Mouse (Mus musculus) heart, adult 2 months (tissue): ENCODE measurements at regions not wholly inside any gene's neighbourhood (a gene's known extent, or its start where the extent isn't known, plus 50 kb on each side); places are given as distances from the start of the nearest gene placed in this dataset.

Experiments used
- DNase-seq, 2 experiments: peaks; one replicate each; pipeline ENCODE4 v3.0.0; 2021
- H3K27ac ChIP-seq: fragments of 200-600 bp; 2 replicates; pipeline ENCODE4 v1.8.1; 2022
- H3K27me3 ChIP-seq: fragments of 200-500 bp; 2 replicates; pipeline ENCODE4 v1.6.1; 2012; ENCODE audit warnings: mild to moderate bottlenecking, low read length, inconsistent platforms, mixed read lengths; ENCODE audit not compliant: control insufficient read depth, insufficient read depth
- H3K36me3 ChIP-seq: fragments of 200-500 bp; 2 replicates; pipeline ENCODE4 v1.6.1; 2012; ENCODE audit warnings: low read length, inconsistent platforms; ENCODE audit not compliant: control insufficient read depth, insufficient read depth
- H3K4me1 ChIP-seq: fragments of 200-500 bp; 2 replicates; pipeline ENCODE4 v1.6.1; 2011; ENCODE audit warnings: low read length; ENCODE audit not compliant: control insufficient read depth, insufficient read depth
- H3K4me3 ChIP-seq: fragments of 200-600 bp; 2 replicates; pipeline ENCODE4 v1.8.1; 2022
- H3K79me2 ChIP-seq: fragments of 200-500 bp; replicated peaks from 2 replicates; pipeline ENCODE4 v1.6.1; 2012; ENCODE audit warnings: mild to moderate bottlenecking, inconsistent platforms, low read length, moderate library complexity, mixed read lengths; ENCODE audit not compliant: control insufficient read depth, insufficient read depth
- H3K9ac ChIP-seq: fragments of 200-500 bp; 2 replicates; pipeline ENCODE4 v1.6.1; 2012; ENCODE audit warnings: low read depth, mild to moderate bottlenecking, control low read depth, inconsistent platforms, low read length, mixed read lengths
- CTCF ChIP-seq: fragments of 200-600 bp; IDR thresholded peaks from 2 replicates; pipeline ENCODE4 v1.8.1; 2022; ENCODE audit warnings: antibody characterized with exemption, mild to moderate bottlenecking, moderate library complexity
- EP300 ChIP-seq: fragments of 200-500 bp; IDR thresholded peaks from 2 replicates; pipeline ENCODE4 v1.6.1; 2011; ENCODE audit warnings: low read depth, low read length, control low read depth; ENCODE audit not compliant: insufficient read depth
- POLR2A ChIP-seq: fragments of 200-500 bp; IDR thresholded peaks from 2 replicates; pipeline ENCODE4 v1.6.1; 2011; ENCODE audit warnings: mild to moderate bottlenecking, low read depth, low read length, control low read depth; ENCODE audit not compliant: insufficient read depth
- WGBS: fragments of 180-500 bp; shearing (Covaris S2); methylation state at CpG from one replicate; pipeline ENCODE4 v1.1.7; 2018; 5-methylcytosine and 5-hydroxymethylcytosine counted together
- intact Hi-C: fragments of 180-260 bp; cut with DNase I; formaldehyde crosslinking; loops from one replicate; pipeline ENCODE4 v1.15.1; 2025

DNA sequence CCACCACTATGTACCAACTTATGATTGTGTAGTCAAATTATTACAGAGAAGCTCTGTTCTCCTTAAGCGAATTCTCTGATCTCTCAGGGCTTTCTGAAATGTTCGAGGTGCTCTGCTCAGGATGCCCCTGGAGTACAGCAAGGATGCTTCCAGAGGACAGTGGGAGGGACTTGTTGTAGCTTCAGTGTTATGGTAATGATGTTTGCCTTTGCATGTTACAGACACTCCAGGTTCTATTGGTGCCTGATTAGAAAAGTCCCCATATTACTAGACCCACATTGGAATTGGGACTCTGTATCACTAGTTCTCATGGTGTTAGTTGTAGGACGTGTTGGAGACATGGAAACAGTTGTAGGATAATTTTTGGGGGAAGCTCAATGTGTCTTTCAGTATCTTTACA, 96.0 kb downstream of the Epdr1 start:
- 62% methylated on average over 3 of the region's 3 CpGs for WGBS

DNA sequence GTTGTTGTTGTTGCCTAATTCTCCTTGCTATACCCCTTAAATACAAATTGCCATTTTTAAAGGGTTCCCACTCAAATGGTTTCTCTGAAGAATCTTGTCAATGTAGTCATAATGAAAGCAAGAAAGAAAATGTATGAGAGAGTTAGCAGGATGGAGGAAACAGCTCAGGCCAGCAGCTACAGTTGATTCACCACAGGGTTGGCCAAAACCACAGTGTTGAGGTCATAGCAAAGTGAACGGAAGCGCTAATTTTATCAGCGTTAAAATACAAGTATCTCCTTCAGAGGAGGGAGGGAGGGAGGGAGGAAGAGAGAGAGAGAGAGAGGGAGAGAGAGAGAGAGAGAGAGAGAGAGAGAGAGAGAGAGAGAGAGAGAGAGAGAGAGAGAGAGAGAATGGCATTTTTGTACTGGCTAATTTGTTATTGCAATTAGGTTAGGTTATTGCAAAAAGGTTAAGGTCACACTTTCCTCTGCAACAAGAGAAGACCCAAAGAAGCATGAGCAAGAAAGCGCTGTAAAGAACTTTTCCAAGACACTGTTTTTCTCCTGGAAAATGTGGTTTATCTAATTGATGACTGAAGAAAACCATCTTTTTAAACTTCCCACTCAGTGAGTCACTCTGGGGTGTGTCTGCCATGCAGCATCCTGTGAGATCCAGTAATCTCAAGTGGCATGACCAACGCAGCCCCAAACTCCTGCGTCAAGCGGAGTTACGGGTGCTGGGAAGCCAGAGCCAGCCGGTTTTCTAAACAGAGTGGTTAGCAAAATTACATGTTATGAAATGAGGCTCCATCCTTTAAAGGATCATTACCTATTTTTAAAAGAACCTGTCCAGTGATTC, 101.6 kb downstream of the Epdr1 start:
- no peak overlapping the region for H3K4me3 ChIP-seq
- no peak overlapping the region for H3K9ac ChIP-seq
- H3K27ac ChIP-seq = no peak overlapping the region
- no peaks in the 10 kb centered on the region for H3K27me3 ChIP-seq
- DNase-seq = no peak
- no peaks in the 10 kb centered on the region for H3K4me1 ChIP-seq
- no peaks in the 10 kb centered on the region for H3K79me2 ChIP-seq
- WGBS = 42% methylated on average over 9 of the region's 9 CpGs
- intact Hi-C loops = no loop called here
- H3K36me3 ChIP-seq = no peaks in the 10 kb centered on the region
- TF ChIP-seq EP300 (no peak), POLR2A (no peak), CTCF (no peak)

More for the DNA sequence above, 96.0 kb downstream of the Epdr1 start:
- no peak for TF ChIP-seq EP300
- TF ChIP-seq POLR2A = no peak
- no peak for TF ChIP-seq CTCF
- intact Hi-C loops = no loop called here
- no peak for DNase-seq
- Histone ChIP-seq H3K4me1 (no peaks in the 10 kb centered on the region), H3K79me2 (no peaks in the 10 kb centered on the region), H3K36me3 (no peaks in the 10 kb centered on the region), H3K27me3 (no peaks in the 10 kb centered on the region), H3K4me3 (no peak overlapping the region), H3K9ac (no peak overlapping the region), H3K27ac (no peak overlapping the region)

DNA sequence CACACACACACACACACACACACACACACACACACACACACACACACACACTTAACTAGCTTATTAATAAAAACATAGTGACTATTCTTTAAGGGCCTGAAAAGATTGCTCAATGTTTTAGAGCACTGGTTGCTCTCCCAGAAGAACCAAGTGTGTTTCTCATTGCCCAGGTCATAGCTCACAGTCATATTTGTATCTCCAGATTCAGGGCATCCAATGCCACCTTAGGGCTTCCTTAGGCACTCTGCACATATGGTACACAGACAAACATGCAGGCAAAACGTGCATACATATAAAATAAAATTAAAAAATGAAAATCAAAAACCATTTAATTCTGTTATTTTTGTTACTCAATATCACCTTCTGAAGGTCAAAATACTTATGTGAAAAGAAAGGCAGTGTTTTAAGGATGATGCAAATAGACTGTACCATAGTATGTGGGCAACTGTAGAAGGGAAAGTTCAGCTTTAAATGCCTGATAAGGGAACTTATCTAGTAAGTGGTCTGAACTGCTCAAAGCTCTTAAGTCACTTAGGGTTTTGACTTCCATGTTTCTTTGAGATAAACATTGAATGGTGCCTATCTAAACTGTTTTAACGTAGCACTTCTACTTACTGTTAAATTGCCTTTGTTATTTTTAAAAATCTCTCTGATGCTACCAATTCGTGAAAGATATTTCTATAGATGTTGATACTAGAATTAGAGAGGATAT, 104.7 kb downstream of the Epdr1 start:
- Histone ChIP-seq H3K4me1 (no peaks in the 10 kb centered on the region), H3K4me3 (no peak overlapping the region), H3K9ac (no peak overlapping the region), H3K27me3 (no peaks in the 10 kb centered on the region), H3K79me2 (no peaks in the 10 kb centered on the region), H3K36me3 (no peaks in the 10 kb centered on the region), H3K27ac (no peak overlapping the region)
- intact Hi-C loops = no loop called here
- 53% methylated on average over 3 of the region's 3 CpGs for WGBS
- no peak for DNase-seq
- TF ChIP-seq EP300 (no peak), POLR2A (no peak), CTCF (no peak)

DNA sequence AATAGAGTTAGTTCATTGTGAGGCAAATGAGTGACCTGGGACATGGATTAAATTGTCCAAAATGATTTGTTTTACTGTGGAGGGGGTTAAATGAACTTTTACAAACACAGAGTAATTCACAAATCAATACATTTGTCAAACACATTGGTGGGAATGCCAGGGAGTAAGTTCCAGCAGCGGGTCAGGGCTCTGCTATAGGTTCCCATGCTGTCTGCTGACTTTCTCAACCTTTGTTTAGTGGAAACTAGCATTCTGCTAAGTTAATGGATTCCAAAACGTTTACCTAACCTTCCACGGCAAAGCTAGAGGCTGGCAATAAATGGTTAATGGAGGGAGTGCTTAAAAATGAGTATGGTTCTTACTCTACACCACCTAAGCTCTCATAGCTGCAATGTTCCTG, 110.9 kb upstream of the Stard3nl start:
- no peaks in the 10 kb centered on the region for H3K27me3 ChIP-seq
- intact Hi-C loops = no loop called here
- H3K79me2 ChIP-seq = no peaks in the 10 kb centered on the region
- H3K9ac ChIP-seq = no peak overlapping the region
- H3K4me3 ChIP-seq = no peak overlapping the region
- WGBS = 61% methylated on average over 3 of the region's 3 CpGs
- no peak overlapping the region for H3K27ac ChIP-seq
- H3K36me3 ChIP-seq = no peaks in the 10 kb centered on the region
- no peak for TF ChIP-seq POLR2A
- TF ChIP-seq EP300 = no peak
- no peak for TF ChIP-seq CTCF
- DNase-seq = no peak
- H3K4me1 ChIP-seq = no peaks in the 10 kb centered on the region

DNA sequence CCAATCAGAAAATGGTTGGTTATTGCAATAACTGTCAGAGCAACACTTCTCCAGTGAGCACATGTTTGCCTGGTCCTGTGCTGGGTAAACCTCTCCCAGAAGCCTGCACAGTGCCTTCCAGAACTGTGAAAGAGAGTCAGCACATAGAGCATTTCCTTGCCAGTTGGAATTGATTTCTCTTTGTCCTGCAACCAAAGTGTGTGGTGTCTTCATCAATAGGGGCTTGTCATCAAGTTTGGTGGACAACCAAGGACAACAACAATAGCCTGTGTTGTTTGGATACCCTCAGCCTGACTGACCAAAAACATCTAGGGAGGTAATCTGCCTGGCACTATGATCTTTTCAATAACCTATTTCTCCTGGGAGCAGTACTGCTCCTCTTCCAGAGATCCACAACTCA, 108.6 kb upstream of the Stard3nl start:
- Histone ChIP-seq H3K9ac (no peak overlapping the region), H3K27me3 (no peaks in the 10 kb centered on the region), H3K4me3 (no peak overlapping the region), H3K79me2 (no peaks in the 10 kb centered on the region), H3K4me1 (no peaks in the 10 kb centered on the region), H3K27ac (no peak overlapping the region), H3K36me3 (no peaks in the 10 kb centered on the region)
- DNase-seq = no peak
- TF ChIP-seq EP300 (no peak), CTCF (no peak), POLR2A (no peak)
- intact Hi-C loops = no loop called here

DNA sequence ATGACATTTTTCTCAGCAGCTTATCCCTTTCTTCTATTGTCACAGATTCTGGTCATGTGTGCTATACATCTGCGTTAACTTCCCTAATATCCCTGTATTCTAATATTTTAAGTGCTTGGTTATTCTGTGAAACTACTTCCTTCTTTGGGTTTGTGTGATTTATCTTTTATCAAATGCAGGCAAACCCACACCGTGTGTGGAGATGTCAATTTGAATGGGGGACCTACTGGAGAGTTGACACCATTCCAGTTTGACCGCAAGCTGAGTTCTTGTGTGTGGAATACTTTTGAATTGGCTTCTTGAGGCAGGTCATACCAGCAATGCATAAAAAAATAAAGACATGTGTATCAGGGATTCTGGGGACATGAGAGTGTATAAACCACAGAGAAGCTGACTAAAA, 86.6 kb upstream of the Stard3nl start:
- WGBS = 66% methylated on average over 3 of the region's 3 CpGs
- no peaks in the 10 kb centered on the region for H3K27me3 ChIP-seq
- TF ChIP-seq POLR2A (no peak), CTCF (no peak), EP300 (no peak)

More for the DNA sequence above, 86.6 kb upstream of the Stard3nl start:
- Histone ChIP-seq H3K9ac (no peak overlapping the region), H3K27ac (no peak overlapping the region), H3K36me3 (no peaks in the 10 kb centered on the region), H3K4me1 (no peaks in the 10 kb centered on the region), H3K4me3 (no peak overlapping the region), H3K79me2 (no peaks in the 10 kb centered on the region)
- intact Hi-C loops = no loop called here
- no peak for DNase-seq
